Mouse (Mus musculus) CH12.LX (cell line): ENCODE data around the gene Adgra1. TPM values are rescaled to one million over a fixed set of nuclear protein-coding genes. Genes with fewer than 3 reads are reported as not detected.

ENCODE experiments used
- DNase-seq: peaks from one replicate; pipeline ENCODE4 v3.0.0-alpha.2; 2013; ENCODE audit errors: extremely low read depth
- H3K27ac ChIP-seq: 2 replicates; pipeline ENCODE4 v1.5.1; 2012; ENCODE audit warnings: low read depth, mild to moderate bottlenecking, control low read depth, moderate library complexity; ENCODE audit not compliant: insufficient read depth
- H3K27me3 ChIP-seq: replicated peaks from 2 replicates; pipeline ENCODE3; 2012; ENCODE audit warnings: inconsistent platforms
- H3K36me3 ChIP-seq, 2 experiments: replicated peaks in 1 of 2; 2 replicates each; pipeline versions ENCODE3 to v1.6.1; 2012; ENCODE audit warnings: inconsistent platforms in 1 of 2, low read length in 1 of 2, mild to moderate bottlenecking in 1 of 2, mixed read lengths in 1 of 2, moderate library complexity in 1 of 2; ENCODE audit not compliant: control insufficient read depth in 1 of 2, insufficient read depth in 1 of 2
- H3K4me1 ChIP-seq, 2 experiments: 2 replicates each; pipeline ENCODE4 v1.6.1; 2012; ENCODE audit warnings: inconsistent platforms in 1 of 2, moderate library complexity in 1 of 2; ENCODE audit not compliant: insufficient read depth in 2 of 2, control insufficient read depth in 1 of 2
- H3K4me2 ChIP-seq: 2 replicates; pipeline ENCODE4 v1.6.1; 2012; ENCODE audit warnings: low read depth, mild to moderate bottlenecking, control low read depth; ENCODE audit not compliant: poor library complexity, insufficient read depth, severe bottlenecking
- H3K4me3 ChIP-seq, 3 experiments: fragments of 150-350 bp in 1 of 3; sonication (generic) in 1 of 3; replicated peaks in 1 of 3; 2 replicates each; pipeline versions ENCODE3 to v1.5.1; 2011 to 2012; ENCODE audit warnings: low read depth in 2 of 3, low read length in 2 of 3, mild to moderate bottlenecking in 2 of 3, moderate library complexity in 2 of 3, control low read depth in 1 of 3, improper control_type of control experiment in 1 of 3, inconsistent platforms in 1 of 3, mixed read lengths in 1 of 3; ENCODE audit not compliant: poor library complexity in 1 of 3
- H3K79me2 ChIP-seq: replicated peaks from 2 replicates; pipeline ENCODE4 v1.6.1; 2012; ENCODE audit warnings: mild to moderate bottlenecking, moderate library complexity; ENCODE audit not compliant: control insufficient read depth, poor library complexity, insufficient read depth, severe bottlenecking; ENCODE audit errors: extremely low read depth
- H3K9ac ChIP-seq: 2 replicates; pipeline ENCODE4 v1.6.1; 2012; ENCODE audit warnings: low read depth, mild to moderate bottlenecking, control low read depth, moderate library complexity; ENCODE audit not compliant: insufficient read depth
- H3K9me3 ChIP-seq: replicated peaks from 2 replicates; pipeline ENCODE3; 2012; ENCODE audit warnings: low read length, inconsistent platforms, mixed read lengths
- BHLHE40 ChIP-seq: IDR thresholded peaks from 2 replicates; pipeline ENCODE4 v1.6.1; 2011; ENCODE audit warnings: mild to moderate bottlenecking, low read depth, low read length, improper control_type of control experiment
- CHD1 ChIP-seq: IDR thresholded peaks from 2 replicates; pipeline ENCODE4 v1.6.1; 2012; ENCODE audit warnings: low read depth, low read length, improper control_type of control experiment, inconsistent platforms
- E2F4 ChIP-seq: IDR thresholded peaks from 2 replicates; pipeline ENCODE4 v1.6.1; 2011; ENCODE audit warnings: low read depth, low read length, improper control_type of control experiment; ENCODE audit not compliant: insufficient replicate concordance
- EP300 ChIP-seq: IDR thresholded peaks from 2 replicates; pipeline ENCODE4 v1.6.1; 2011; ENCODE audit warnings: low read length, improper control_type of control experiment
- ETS1 ChIP-seq: conservative IDR thresholded peaks from 2 replicates; pipeline ENCODE4 v1.6.1; 2012; ENCODE audit warnings: low read depth, mild to moderate bottlenecking, inconsistent platforms, low read length, improper control_type of control experiment, moderate library complexity
- GABPA ChIP-seq: IDR thresholded peaks from 2 replicates; pipeline ENCODE4 v1.6.1; 2012; ENCODE audit warnings: low read depth, low read length, improper control_type of control experiment, inconsistent platforms; ENCODE audit not compliant: insufficient replicate concordance
- HCFC1 ChIP-seq: IDR thresholded peaks from 2 replicates; pipeline ENCODE4 v1.6.1; 2012; ENCODE audit warnings: low read depth, mild to moderate bottlenecking, inconsistent platforms, low read length, improper control_type of control experiment
- IRF4 ChIP-seq: IDR thresholded peaks from 2 replicates; pipeline ENCODE4 v1.6.1; 2014; ENCODE audit warnings: low read depth, mild to moderate bottlenecking, inconsistent platforms, low read length, improper control_type of control experiment
- KAT2A ChIP-seq: IDR thresholded peaks from 2 replicates; pipeline ENCODE4 v1.6.1; 2012; ENCODE audit warnings: low read length, improper control_type of control experiment, inconsistent platforms; ENCODE audit not compliant: insufficient replicate concordance
- MAFK ChIP-seq: IDR thresholded peaks from 2 replicates; pipeline ENCODE4 v1.6.1; 2011; ENCODE audit warnings: low read length, improper control_type of control experiment; ENCODE audit not compliant: insufficient replicate concordance
- MAX ChIP-seq: IDR thresholded peaks from 2 replicates; pipeline ENCODE4 v1.6.1; 2011; ENCODE audit warnings: low read length, improper control_type of control experiment
- MAZ ChIP-seq: IDR thresholded peaks from 2 replicates; pipeline ENCODE4 v1.6.1; 2012; ENCODE audit warnings: low read depth, mild to moderate bottlenecking, inconsistent platforms, low read length, improper control_type of control experiment, moderate library complexity
- MEF2A ChIP-seq: IDR thresholded peaks from 2 replicates; pipeline ENCODE4 v1.6.1; 2014; ENCODE audit warnings: low read depth, mild to moderate bottlenecking, inconsistent platforms, low read length, improper control_type of control experiment, borderline replicate concordance
- NRF1 ChIP-seq: IDR thresholded peaks from 2 replicates; pipeline ENCODE4 v1.6.1; 2014; ENCODE audit warnings: low read depth, mild to moderate bottlenecking, inconsistent platforms, low read length, improper control_type of control experiment, moderate library complexity
- POLR2A ChIP-seq: IDR thresholded peaks from 2 replicates; pipeline ENCODE4 v1.6.1; 2011; ENCODE audit warnings: low read depth, mild to moderate bottlenecking, improper control_type of control experiment, low read length
- SIN3A ChIP-seq: IDR thresholded peaks from 2 replicates; pipeline ENCODE4 v1.6.1; 2012; ENCODE audit warnings: low read length, improper control_type of control experiment, inconsistent platforms
- TBP ChIP-seq: conservative IDR thresholded peaks from 2 replicates; pipeline ENCODE4 v1.6.1; 2011; ENCODE audit warnings: low read depth, low read length, improper control_type of control experiment
- UBTF ChIP-seq: IDR thresholded peaks from 2 replicates; pipeline ENCODE4 v1.6.1; 2012; ENCODE audit warnings: low read depth, mild to moderate bottlenecking, inconsistent platforms, low read length, improper control_type of control experiment, moderate library complexity
- USF2 ChIP-seq: conservative IDR thresholded peaks from 2 replicates; pipeline ENCODE4 v1.6.1; 2011; ENCODE audit warnings: low read depth, low read length, improper control_type of control experiment
- ZC3H11A ChIP-seq: IDR thresholded peaks from 2 replicates; pipeline ENCODE4 v1.6.1; 2012; ENCODE audit warnings: low read depth, mild to moderate bottlenecking, inconsistent platforms, low read length, improper control_type of control experiment
- ZMIZ1 ChIP-seq: IDR thresholded peaks from 2 replicates; pipeline ENCODE4 v1.6.1; 2012; ENCODE audit warnings: low read depth, mild to moderate bottlenecking, inconsistent platforms, low read length, improper control_type of control experiment
- dilution Hi-C: fragments of 300-500 bp; cut with MboI; formaldehyde crosslinking; loops from 2 replicates; pipeline ENCODE4 v1.14.3; 2020; ENCODE audit warnings: low sequenced_read_pairs; ENCODE audit not compliant: extremely low pct_unique_long_range_greater_than_20kb, extremely low pct_ligation_motif_present
- in situ Hi-C: fragments of 300-500 bp; cut with MboI; formaldehyde crosslinking; loops from 3 replicates; pipeline ENCODE4 v1.14.3; 2019; ENCODE audit warnings: low sequenced_read_pairs, low pct_ligation_motif_present, low pct_unique_long_range_greater_than_20kb, mixed read lengths
- polyA plus RNA-seq: library from polyadenylated mRNA; unstranded; fragments of >175 nt; gene quantifications from 2 replicates; pipeline ENCODE4 v1.2.1, GENCODE M21; 2012; ENCODE audit warnings: low read depth; ENCODE audit not compliant: insufficient read length
- total RNA-seq, 2 experiments: library from RNA; depleted of rRNA; stranded (reverse); fragments of 300-350 nt in 1 of 2; fragments of >200 nt in 1 of 2; gene quantifications; 2 replicates each; pipeline ENCODE4 v1.2.3; 2012 to 2014

Gene Adgra1
- total and polyA plus RNA-seq, 3 experiments = not detected

- DNase-seq = no peak
- dilution Hi-C loops = no loop called here
These were observed 42.4 kb upstream of the Adgra1 start for GRCm38 (mm10) chr7:139791601-139792000.

GRCm38 (mm10) chr7:139795004-139795605 lies 38.9 kb upstream of the Adgra1 start:
- dilution Hi-C loops (no loop called here), in situ Hi-C loops (loop anchor here (10.0 kb wide), 1 partner anchor 50 kb away; no protein-coding TSS in a partner anchor)
- H3K36me3 ChIP-seq = no peaks in the 10 kb centered on the region
- peaks cover 4% of the 10 kb centered on the region for H3K27me3 ChIP-seq
- no peaks in the 10 kb centered on the region for H3K79me2 ChIP-seq
- H3K9me3 ChIP-seq = no peaks in the 10 kb centered on the region
- peaks cover 2 to 8% of the 10 kb centered on the region in 2 experiments; a peak in 3 of 4 replicates for H3K4me1 ChIP-seq
- H3K4me2 ChIP-seq = no peak overlapping the region
- H3K4me3 ChIP-seq = no peak overlapping the region
- H3K9ac ChIP-seq = no peak overlapping the region
- no peak for DNase-seq
- no peak overlapping the region for H3K27ac ChIP-seq
- TF ChIP-seq MAX (no peak), MAFK (no peak), KAT2A (no peak), ETS1 (no peak), GABPA (no peak), ZC3H11A (no peak), POLR2A (no peak), HCFC1 (no peak), SIN3A (no peak)
- TF ChIP-seq, all 38 proteins: peak for 0

More at GRCm38 (mm10) chr7:139791601-139792000, 42.4 kb upstream of the Adgra1 start:
- H3K4me3 ChIP-seq = no peak overlapping the region
- no peaks in the 10 kb centered on the region for H3K36me3 ChIP-seq
- no peak overlapping the region for H3K9ac ChIP-seq
- H3K4me2 ChIP-seq = no peak overlapping the region
- no peaks in the 10 kb centered on the region for H3K79me2 ChIP-seq
- H3K9me3 ChIP-seq = no peaks in the 10 kb centered on the region
- no peak for TF ChIP-seq POLR2A
- no peak overlapping the region for H3K27ac ChIP-seq
- in situ Hi-C loops = loop anchor here (10.0 kb wide), 1 partner anchor 53 kb away; no protein-coding TSS in a partner anchor
- peaks cover 2% of the 10 kb centered on the region for H3K27me3 ChIP-seq
- peaks cover 4 to 9% of the 10 kb centered on the region in 2 experiments; a peak in 3 of 4 replicates for H3K4me1 ChIP-seq

- dilution Hi-C loops = no loop called here
These were observed 36.5 kb upstream of the Adgra1 start for GRCm38 (mm10) chr7:139797186-139798109.

More at GRCm38 (mm10) chr7:139797186-139798109, 36.5 kb upstream of the Adgra1 start:
- Histone ChIP-seq H3K4me2 (no peak overlapping the region), H3K4me3 (no peak overlapping the region), H3K27me3 (peaks cover 4% of the 10 kb centered on the region), H3K36me3 (no peaks in the 10 kb centered on the region), H3K4me1 (peaks cover 2% of the 10 kb centered on the region in 2 experiments; a peak in 2 of 4 replicates), H3K9ac (no peak overlapping the region), H3K79me2 (no peaks in the 10 kb centered on the region), H3K27ac (no peak overlapping the region), H3K9me3 (no peaks in the 10 kb centered on the region)
- TF ChIP-seq UBTF (no peak), MAX (no peak), EP300 (no peak), GABPA (no peak), KAT2A (no peak), ZMIZ1 (no peak), MEF2A (no peak), TBP (no peak), USF2 (no peak), E2F4 (no peak), BHLHE40 (no peak), CHD1 (no peak), NRF1 (no peak), POLR2A (no peak), MAZ (no peak), IRF4 (no peak)
- in situ Hi-C loops = loop anchor here (10.0 kb wide), 1 partner anchor 47 kb away; no protein-coding TSS in a partner anchor
- DNase-seq = peak; percentile 15
